Mouse (Mus musculus) layer of hippocampus, adult 9-11 months (tissue): Measurements from ENCODE around the gene Ldlr.

Experiments
- DNase-seq: peaks from one replicate; pipeline ENCODE4 v3.0.0; 2022

Ldlr gene

GRCm38 (mm10) chr9:21726218-21726975 lies 3.1 kb downstream of the Ldlr start:
- peak; percentile 41 for DNase-seq

GRCm38 (mm10) chr9:21728261-21728832 lies 5.1 kb downstream of the Ldlr start:
- DNase-seq = no peak

GRCm38 (mm10) chr9:21729264-21729663 lies 6.0 kb downstream of the Ldlr start:
- DNase-seq = no peak

GRCm38 (mm10) chr9:21732288-21732687 lies 9.0 kb downstream of the Ldlr start:
- no peak for DNase-seq

- DNase-seq = no peak
Observed at GRCm38 (mm10) chr9:21733446-21733845, 10.2 kb downstream of the Ldlr start.

- DNase-seq = no peak
Observed at GRCm38 (mm10) chr9:21733989-21734388, 10.7 kb downstream of the Ldlr start.

- no peak for DNase-seq
Observed at GRCm38 (mm10) chr9:21735126-21735525, 11.8 kb downstream of the Ldlr start.

- DNase-seq = no peak
Observed at GRCm38 (mm10) chr9:21736580-21736979, 13.3 kb downstream of the Ldlr start.

- DNase-seq = no peak
Observed at GRCm38 (mm10) chr9:21737188-21737587, 13.9 kb downstream of the Ldlr start.

GRCm38 (mm10) chr9:21738776-21739175 lies 15.5 kb downstream of the Ldlr start:
- DNase-seq = no peak

- no peak for DNase-seq
Observed at GRCm38 (mm10) chr9:21740427-21740826, 17.1 kb downstream of the Ldlr start.

GRCm38 (mm10) chr9:21741514-21741913 lies 18.2 kb downstream of the Ldlr start:
- DNase-seq = no peak

GRCm38 (mm10) chr9:21747238-21747774 lies 24.0 kb downstream of the Ldlr start:
- no peak for DNase-seq

GRCm38 (mm10) chr9:21748033-21748432 lies 24.8 kb downstream of the Ldlr start:
- peak; percentile 47 for DNase-seq

GRCm38 (mm10) chr9:21748491-21748890 lies 25.2 kb downstream of the Ldlr start:
- DNase-seq = no peak

- no peak for DNase-seq
Observed at GRCm38 (mm10) chr9:21749382-21750118, 26.3 kb downstream of the Ldlr start.

- DNase-seq = no peak
Observed at GRCm38 (mm10) chr9:21750370-21750769, 27.1 kb downstream of the Ldlr start.

GRCm38 (mm10) chr9:21751347-21751746 lies 28.1 kb downstream of the Ldlr start:
- DNase-seq = no peak

- no peak for DNase-seq
Observed at GRCm38 (mm10) chr9:21752252-21752792, 29.0 kb downstream of the Ldlr start.

- no peak for DNase-seq
Observed at GRCm38 (mm10) chr9:21754003-21754402, 30.7 kb downstream of the Ldlr start.

- DNase-seq = no peak
Observed at GRCm38 (mm10) chr9:21754516-21755321, 31.4 kb downstream of the Ldlr start.
